Mouse (Mus musculus) brain, embryonic 14.5 days (tissue): Measurements from ENCODE around the gene Iqck.

Source experiments
- CTCF ChIP-seq: fragments of 200-500 bp; IDR thresholded peaks from 2 replicates; pipeline ENCODE4 v1.5.1; 2012; ENCODE audit warnings: inconsistent platforms, mild to moderate bottlenecking, moderate library complexity, borderline replicate concordance; ENCODE audit not compliant: insufficient read depth, insufficient read length; ENCODE audit errors: extremely low read depth
- POLR2A ChIP-seq: fragments of 200-500 bp; IDR thresholded peaks from 2 replicates; pipeline ENCODE4 v1.6.1; 2012; ENCODE audit warnings: mild to moderate bottlenecking, inconsistent platforms, borderline replicate concordance; ENCODE audit not compliant: poor library complexity, insufficient read depth, insufficient read length, severe bottlenecking; ENCODE audit errors: extremely low read depth

DNA sequence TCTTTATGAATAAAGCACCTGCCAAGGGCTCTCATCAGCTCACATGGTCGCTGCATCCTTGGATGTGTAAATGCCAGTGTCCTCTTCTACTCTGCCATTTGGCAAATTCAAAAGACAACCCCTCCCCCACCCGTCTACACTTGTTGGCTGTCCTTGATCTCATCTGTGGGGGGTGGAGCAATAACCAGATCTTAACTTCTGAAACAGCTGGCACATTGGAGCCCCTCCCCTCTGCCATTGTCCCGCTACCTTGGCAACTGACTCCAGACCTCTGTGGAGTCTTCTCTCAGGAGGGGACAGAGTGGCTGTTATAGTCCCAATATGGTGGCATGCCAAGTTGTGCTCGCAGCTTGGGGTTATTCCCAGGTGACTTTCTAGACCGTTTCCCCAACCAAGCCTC, 116.8 kb downstream of the Iqck start:
- TF ChIP-seq CTCF, result no peak
- no peak for TF ChIP-seq POLR2A
